9 mouse cellular contexts compared by ENCODE assay signal in genomic region chr13:56251924-56252619, GRCm38 (mm10). TPM values are rescaled to one million over a fixed set of nuclear protein-coding genes. Genes with fewer than 3 reads are reported as not detected.
DNase-seq lines count a peak whose midpoint lies in the region; ATAC-seq and TF ChIP-seq lines count a peak whose summit lies in the region.
"Had no signal": no experiment of that assay in that cellular context is flagged by ENCODE, and none has a peak within 500 bp of the region (broad histone marks: within the 10 kb centered on the region; RNA-seq: fewer than 3 reads in every experiment).

Gene Neurog1 (minus strand): TSS chr13:56252163.

- no peak for TF ChIP-seq CTCF in left cerebral cortex, adult 2 months (IDR thresholded peaks at IDR 0.05)

- peak; percentile 31; the same call in 1 of the 2 replicates for ATAC-seq in granulocyte monocyte progenitor cell, adult 5-6 weeks (replicated peaks; ENCODE audit: poor library complexity, severe bottlenecking)
- peak; percentile 75 for ATAC-seq in neural tube, embryonic 14.5 days (ENCODE audit: low read depth)

- 1% methylated on average over 64 of the region's 65 CpGs for WGBS in neural tube, embryonic 14.5 days

- H3K27ac ChIP-seq in left cerebral cortex, adult 2 months, result no peak within 1 kb of the TSS
- no peak within 1 kb of the TSS for H3K27ac ChIP-seq in neural tube, embryonic 14.5 days (ENCODE audit: low read depth, low read length)

- peaks cover 81% of the 10 kb centered on the region for H3K27me3 ChIP-seq in neural tube, embryonic 14.5 days (ENCODE audit: control insufficient read depth, insufficient read depth, low read length)

- peak within 1 kb of the TSS; percentile 39 for H3K4me2 ChIP-seq in neural tube, embryonic 14.5 days (ENCODE audit: low read depth, low read length)

- H3K4me3 ChIP-seq in left cerebral cortex, adult 2 months, result peak within 1 kb of the TSS; percentile 22
- H3K4me3 ChIP-seq in neural tube, embryonic 14.5 days (ENCODE audit: low read depth, low read length), result peak within 1 kb of the TSS; percentile 19

- peaks cover 7% of the 10 kb centered on the region; the same call in 1 of the 2 replicates for H3K4me1 ChIP-seq in neural tube, embryonic 14.5 days (ENCODE audit: control insufficient read depth, insufficient read depth, low read length)

- H3K36me3 ChIP-seq in neural tube, embryonic 14.5 days (ENCODE audit: control insufficient read depth, insufficient read depth, low read length), result no peaks in the 10 kb centered on the region

- peak within 1 kb of the TSS; percentile 34; the same call in 1 of the 2 replicates for H3K9ac ChIP-seq in neural tube, embryonic 14.5 days (replicated peaks; ENCODE audit: low read depth, low read length)

- DNase-seq in kidney, adult 18-20 months, result peak; percentile 18
- no peak for DNase-seq in kidney, adult 11 months
- DNase-seq in cerebellum, postnatal 10 days, result peak; percentile 58 to 66
- peak; percentile 53 to 62 for DNase-seq in left cerebral cortex, adult 2 months (ENCODE audit: extremely low spot score in 1 of 2, low spot score in 2 of 2)
- DNase-seq in urinary bladder, postnatal 25 days (ENCODE audit: low spot score), result no peak
- DNase-seq in spleen, adult 12 weeks (ENCODE audit: low spot score), result no peak

- H3K9me3 ChIP-seq in neural tube, embryonic 14.5 days (ENCODE audit: control insufficient read depth, low read length), result no peaks in the 10 kb centered on the region

- intact Hi-C loops in left cerebral cortex, adult 2 months (cut with DNase I), result loop anchor here (1.0 kb wide), 1 partner anchor 31 kb away; no protein-coding TSS in a partner anchor

RNA-seq across cellular contexts. Expression of gene Neurog1, which starts in this region (rescaled TPM):
- not detected in 2 replicates for total RNA-seq in granulocyte monocyte progenitor cell, adult 5-6 weeks (2014; fragmentation: Nextera tagmentation)
- not detected in 2 replicates for total RNA-seq in granulocyte monocyte progenitor cell, adult 5-6 weeks (2017)
- not detected for total RNA-seq in left cerebral cortex, adult 2 months (2021)
- 0.15 and 0.16 TPM in 2 replicates for polyA plus RNA-seq in neural tube, embryonic 14.5 days (2014; fragmentation: Nextera tagmentation; extraction: Ambion mirVana)
- polyA plus RNA-seq: gonadal fat pad, adult 2 months had no signal

Comparison
In these comparisons a context has a peak if more than half of its experiments do, and no peak if none do; other contexts are left out.
1. DNase-seq: peak in kidney, adult 18-20 months (single experiment) and cerebellum, postnatal 10 days (2 of 2); none in kidney, adult 11 months (single experiment), urinary bladder, postnatal 25 days (single experiment) and spleen, adult 12 weeks (single experiment).
2. Peak in ATAC-seq in granulocyte monocyte progenitor cell, adult 5-6 weeks; RNA of the gene not detected or under 1 TPM.
3. Peak in DNase-seq and H3K4me3 ChIP-seq in left cerebral cortex, adult 2 months; RNA of the gene not detected or under 1 TPM.
4. Peak in ATAC-seq, H3K4me3 ChIP-seq, H3K9ac ChIP-seq and H3K4me2 ChIP-seq in neural tube, embryonic 14.5 days; RNA of the gene not detected or under 1 TPM.